Mouse (Mus musculus) forebrain, embryonic 13.5 days (tissue): ENCODE measurements around the gene Adgrg6. TPM values are rescaled to one million over a fixed set of nuclear protein-coding genes. Genes with fewer than 3 reads are reported as not detected.

Source experiments
- polyA plus RNA-seq: library from polyadenylated mRNA; unstranded; fragments of >200 nt; fragmentation: Nextera tagmentation; extraction: Ambion mirVana; gene quantifications from 2 replicates; pipeline ENCODE4 v1.2.1, GENCODE M21; 2015

The Adgrg6 gene
- polyA plus RNA-seq, 1 experiment from 2014 or later = 0.31 TPM

Other genes with a start within 250 kb of the Adgrg6 start
- gene Vta1, start 159.9 kb upstream of the Adgrg6 start, polyA plus RNA-seq = 173 and 187 TPM in 2 replicates
- gene Nmbr, start 159.9 kb upstream of the Adgrg6 start, polyA plus RNA-seq = 0.84 and 0.88 TPM in 2 replicates
- gene Gje1, start 172.6 kb upstream of the Adgrg6 start, polyA plus RNA-seq = not detected in 2 replicates